Mouse (Mus musculus): Measurements from ENCODE around the gene Cd3d. TPM values are rescaled to one million over a fixed set of nuclear protein-coding genes. Genes with fewer than 3 reads are reported as not detected.

Cd3d gene
- total and polyA plus RNA-seq, 2 experiments from 2014 or later: not detected

DNA sequence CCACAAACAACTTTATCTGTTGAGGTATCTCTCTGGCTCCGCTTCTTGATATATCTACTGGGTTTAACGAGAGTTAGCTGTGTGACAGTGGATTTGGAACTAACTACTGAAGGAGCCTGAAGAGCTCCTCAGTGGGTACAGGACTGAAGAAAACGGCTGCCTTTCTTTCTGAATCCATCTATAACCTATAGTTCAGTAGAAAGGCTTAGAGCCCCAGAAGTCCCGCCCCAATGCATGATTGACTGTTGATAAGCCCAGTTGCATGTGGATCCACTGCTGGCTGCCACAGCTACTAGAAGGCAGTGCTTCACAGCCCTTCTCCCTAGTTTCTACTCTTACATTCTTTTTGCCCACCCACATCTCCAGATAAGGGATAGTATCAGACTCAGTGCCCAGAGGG is 28.9 kb downstream of the Cd3d start:
- Histone ChIP-seq H3K36me3 (replicated peaks; ENCODE audit: control insufficient read depth, insufficient read depth, low read length) (no peaks in the 10 kb centered on the region), H3K4me3 (ENCODE audit: low read depth, low read length) (no peak overlapping the region), H3K9me3 (replicated peaks; ENCODE audit: control insufficient read depth, low read length) (no peaks in the 10 kb centered on the region), H3K9ac (replicated peaks; ENCODE audit: low read depth, low read length) (no peak overlapping the region), H3K27ac (ENCODE audit: low read depth) (no peak overlapping the region), H3K4me2 (ENCODE audit: low read depth, low read length) (no peak overlapping the region), H3K27me3 (ENCODE audit: control insufficient read depth, insufficient read depth, low read length) (no peaks in the 10 kb centered on the region), H3K4me1 (ENCODE audit: control insufficient read depth, insufficient read depth) (no peaks in the 10 kb centered on the region)
- DNase-seq (ENCODE audit: low spot score): no peak
- WGBS: 56% methylated on average over 4 of the region's 4 CpGs
- no peak for ATAC-seq (ENCODE audit: insufficient read depth, low read depth)
- TF ChIP-seq CTCF (IDR thresholded peaks at IDR 0.05; ENCODE audit: low read depth): no peak
- no peak for TF ChIP-seq EP300 (IDR thresholded peaks at IDR 0.05; ENCODE audit: low read depth)

DNA sequence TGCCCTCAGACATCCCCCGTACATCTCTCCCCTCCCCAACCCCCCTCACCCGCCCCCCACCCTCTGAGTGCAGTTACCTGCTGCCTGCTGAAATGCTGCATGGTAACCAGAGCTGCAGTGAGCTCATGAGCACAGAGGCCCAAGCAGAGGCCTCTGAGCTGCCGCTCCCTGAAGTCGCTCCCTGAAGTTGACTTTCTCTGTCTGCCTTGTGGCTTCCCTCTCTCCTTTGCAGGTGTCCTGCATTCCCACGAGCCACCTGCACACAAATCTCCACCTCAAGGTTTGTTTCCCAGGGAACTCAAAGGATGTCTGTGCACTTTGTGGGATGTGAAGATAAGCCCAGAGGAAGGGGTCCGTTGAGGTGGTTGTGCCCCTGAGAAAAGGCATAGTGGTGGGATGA is 29.7 kb downstream of the Cd3d start:
- H3K4me2 ChIP-seq (ENCODE audit: low read depth, low read length): no peak overlapping the region

DNA sequence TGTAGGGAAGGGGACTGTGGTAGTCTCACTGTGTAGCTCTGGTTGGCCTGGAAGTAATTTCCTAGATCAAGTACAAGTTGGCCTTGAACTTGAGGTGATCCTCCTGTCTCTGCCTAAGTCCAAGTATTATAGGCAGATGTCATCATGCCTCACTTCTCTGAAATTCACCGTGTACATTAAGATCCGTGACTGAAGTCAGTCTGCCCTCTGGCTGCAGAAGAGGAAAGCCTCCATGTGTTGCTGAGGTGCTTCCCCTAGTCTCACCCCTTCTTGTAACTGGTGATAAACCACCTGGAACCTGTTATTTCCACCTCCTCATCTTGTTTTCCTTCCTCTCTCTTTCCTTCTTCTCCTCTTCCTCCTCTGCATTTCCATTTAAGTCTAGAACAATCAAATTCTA is 33.3 kb downstream of the Cd3d start:
- ATAC-seq (ENCODE audit: insufficient read depth, low read depth): no peak

More for the DNA sequence above, 29.7 kb downstream of the Cd3d start:
- DNase-seq (ENCODE audit: low spot score): no peak
- H3K9me3 ChIP-seq (replicated peaks; ENCODE audit: control insufficient read depth, low read length): no peaks in the 10 kb centered on the region
- H3K36me3 ChIP-seq (replicated peaks; ENCODE audit: control insufficient read depth, insufficient read depth, low read length): no peaks in the 10 kb centered on the region
- no peaks in the 10 kb centered on the region for H3K4me1 ChIP-seq (ENCODE audit: control insufficient read depth, insufficient read depth)
- no peak for ATAC-seq (ENCODE audit: insufficient read depth, low read depth)
- no peak overlapping the region for H3K9ac ChIP-seq (replicated peaks; ENCODE audit: low read depth, low read length)
- H3K27me3 ChIP-seq (ENCODE audit: control insufficient read depth, insufficient read depth, low read length): no peaks in the 10 kb centered on the region
- TF ChIP-seq EP300 (IDR thresholded peaks at IDR 0.05; ENCODE audit: low read depth) (no peak), CTCF (IDR thresholded peaks at IDR 0.05; ENCODE audit: low read depth) (no peak)
- no peak overlapping the region for H3K4me3 ChIP-seq (ENCODE audit: low read depth, low read length)
- H3K27ac ChIP-seq (ENCODE audit: low read depth): no peak overlapping the region
- whole genome bisulfite sequencing: 27% methylated on average over 6 of the region's 6 CpGs

DNA sequence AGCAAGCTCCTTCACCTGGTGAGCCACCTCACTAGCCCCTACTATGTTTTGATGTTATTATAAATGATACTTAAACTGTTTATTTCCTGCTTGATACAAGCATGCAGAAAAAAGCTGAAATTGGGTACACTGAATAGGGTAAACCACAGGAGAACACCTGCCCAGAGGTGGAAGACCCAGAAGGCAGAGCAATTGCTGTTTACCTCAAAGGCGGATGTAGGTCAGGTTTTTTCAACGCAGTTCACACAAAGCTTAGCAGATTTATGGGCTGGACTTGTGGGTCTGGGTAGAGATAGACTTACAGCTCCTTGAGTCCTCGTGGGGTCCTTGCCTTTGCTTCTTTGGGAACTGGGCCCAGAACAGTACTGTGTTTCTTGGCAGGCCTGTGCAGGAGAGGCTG is 34.3 kb downstream of the Cd3d start:
- no peak overlapping the region for H3K4me2 ChIP-seq (ENCODE audit: low read depth, low read length)
- H3K4me1 ChIP-seq (ENCODE audit: control insufficient read depth, insufficient read depth): no peaks in the 10 kb centered on the region
- WGBS: 63% methylated on average over 3 of the region's 3 CpGs
- H3K27ac ChIP-seq (ENCODE audit: low read depth): no peak overlapping the region
- ATAC-seq (ENCODE audit: insufficient read depth, low read depth): no peak
- DNase-seq (ENCODE audit: low spot score): no peak
- H3K27me3 ChIP-seq (ENCODE audit: control insufficient read depth, insufficient read depth, low read length): no peaks in the 10 kb centered on the region
- TF ChIP-seq CTCF (IDR thresholded peaks at IDR 0.05; ENCODE audit: low read depth) (no peak), EP300 (IDR thresholded peaks at IDR 0.05; ENCODE audit: low read depth) (no peak)
- H3K36me3 ChIP-seq (replicated peaks; ENCODE audit: control insufficient read depth, insufficient read depth, low read length): no peaks in the 10 kb centered on the region
- H3K9ac ChIP-seq (replicated peaks; ENCODE audit: low read depth, low read length): no peak overlapping the region
- no peaks in the 10 kb centered on the region for H3K9me3 ChIP-seq (replicated peaks; ENCODE audit: control insufficient read depth, low read length)
- no peak overlapping the region for H3K4me3 ChIP-seq (ENCODE audit: low read depth, low read length)

More for the DNA sequence above, 33.3 kb downstream of the Cd3d start:
- WGBS: 25% methylated on average over 2 of the region's 2 CpGs
- no peaks in the 10 kb centered on the region for H3K4me1 ChIP-seq (ENCODE audit: control insufficient read depth, insufficient read depth)
- no peaks in the 10 kb centered on the region for H3K36me3 ChIP-seq (replicated peaks; ENCODE audit: control insufficient read depth, insufficient read depth, low read length)
- DNase-seq (ENCODE audit: low spot score): no peak
- no peaks in the 10 kb centered on the region for H3K9me3 ChIP-seq (replicated peaks; ENCODE audit: control insufficient read depth, low read length)
- H3K4me3 ChIP-seq (ENCODE audit: low read depth, low read length): no peak overlapping the region
- H3K9ac ChIP-seq (replicated peaks; ENCODE audit: low read depth, low read length): no peak overlapping the region
- H3K27me3 ChIP-seq (ENCODE audit: control insufficient read depth, insufficient read depth, low read length): no peaks in the 10 kb centered on the region
- no peak overlapping the region for H3K27ac ChIP-seq (ENCODE audit: low read depth)
- H3K4me2 ChIP-seq (ENCODE audit: low read depth, low read length): no peak overlapping the region
- no peak for TF ChIP-seq EP300 (IDR thresholded peaks at IDR 0.05; ENCODE audit: low read depth)
- no peak for TF ChIP-seq CTCF (IDR thresholded peaks at IDR 0.05; ENCODE audit: low read depth)

DNA sequence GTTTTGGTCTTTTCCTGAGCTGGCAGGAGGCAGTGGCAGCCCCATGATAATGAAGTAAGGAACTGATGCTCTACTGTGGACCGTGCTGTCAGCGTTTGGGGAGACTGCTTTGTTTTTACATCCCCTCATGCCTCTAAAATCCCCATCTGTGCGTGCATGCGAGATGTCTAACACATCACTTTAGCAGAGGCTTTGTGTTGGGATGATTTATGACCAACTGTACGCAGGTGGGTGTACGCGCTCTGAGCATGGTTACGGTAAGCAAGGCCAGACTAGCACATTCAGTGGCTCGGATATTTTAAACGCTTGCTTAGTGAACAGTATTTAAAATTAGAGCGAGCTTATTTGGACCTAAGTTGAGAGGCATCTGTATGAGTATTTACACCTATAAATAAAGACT is 36.4 kb downstream of the Cd3d start:
- no peak overlapping the region for H3K9ac ChIP-seq (replicated peaks; ENCODE audit: low read depth, low read length)
- H3K4me3 ChIP-seq (ENCODE audit: low read depth, low read length): no peak overlapping the region
- DNase-seq (ENCODE audit: low spot score) (no peak), ATAC-seq (ENCODE audit: insufficient read depth, low read depth) (no peak)
- WGBS: 79% methylated on average over 11 of the region's 11 CpGs
- H3K27ac ChIP-seq (ENCODE audit: low read depth): no peak overlapping the region
- H3K4me2 ChIP-seq (ENCODE audit: low read depth, low read length): no peak overlapping the region
- no peaks in the 10 kb centered on the region for H3K4me1 ChIP-seq (ENCODE audit: control insufficient read depth, insufficient read depth)
- no peaks in the 10 kb centered on the region for H3K9me3 ChIP-seq (replicated peaks; ENCODE audit: control insufficient read depth, low read length)
- TF ChIP-seq EP300 (IDR thresholded peaks at IDR 0.05; ENCODE audit: low read depth) (no peak), CTCF (IDR thresholded peaks at IDR 0.05; ENCODE audit: low read depth) (no peak)
- H3K36me3 ChIP-seq (replicated peaks; ENCODE audit: control insufficient read depth, insufficient read depth, low read length): no peaks in the 10 kb centered on the region
- H3K27me3 ChIP-seq (ENCODE audit: control insufficient read depth, insufficient read depth, low read length): no peaks in the 10 kb centered on the region

DNA sequence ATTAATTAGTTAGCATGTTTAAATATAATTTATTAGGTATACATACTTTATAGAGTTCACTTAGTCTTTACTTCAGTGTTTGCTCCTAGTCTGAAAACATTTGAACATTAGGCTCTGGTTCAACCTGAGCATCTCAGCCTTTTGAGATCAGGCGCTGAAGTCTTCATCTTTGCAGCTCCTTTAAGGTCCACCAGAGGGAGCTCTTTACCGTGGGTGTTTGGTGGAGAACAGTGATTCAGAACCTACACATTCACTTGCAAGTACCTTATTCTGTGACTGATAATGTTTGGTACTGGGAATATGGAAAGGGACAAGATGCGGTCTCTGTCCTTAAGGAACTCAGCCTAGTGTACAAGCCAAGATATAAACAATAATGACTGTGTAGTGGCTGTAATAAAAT is 41.2 kb downstream of the Cd3d start:
- WGBS: 10% methylated on average over 3 of the region's 3 CpGs
- no peaks in the 10 kb centered on the region for H3K4me1 ChIP-seq (ENCODE audit: control insufficient read depth, insufficient read depth)
- no peaks in the 10 kb centered on the region for H3K9me3 ChIP-seq (replicated peaks; ENCODE audit: control insufficient read depth, low read length)
- H3K27ac ChIP-seq (ENCODE audit: low read depth): no peak overlapping the region
- TF ChIP-seq CTCF (IDR thresholded peaks at IDR 0.05; ENCODE audit: low read depth): peak; percentile 90
- no peak for TF ChIP-seq EP300 (IDR thresholded peaks at IDR 0.05; ENCODE audit: low read depth)
- DNase-seq (ENCODE audit: low spot score) (peak; percentile 52), ATAC-seq (ENCODE audit: insufficient read depth, low read depth) (no peak)
- no peaks in the 10 kb centered on the region for H3K36me3 ChIP-seq (replicated peaks; ENCODE audit: control insufficient read depth, insufficient read depth, low read length)
- peaks cover 14% of the 10 kb centered on the region for H3K27me3 ChIP-seq (ENCODE audit: control insufficient read depth, insufficient read depth, low read length)
- no peak overlapping the region for H3K9ac ChIP-seq (replicated peaks; ENCODE audit: low read depth, low read length)
- H3K4me3 ChIP-seq (ENCODE audit: low read depth, low read length): no peak overlapping the region
- H3K4me2 ChIP-seq (ENCODE audit: low read depth, low read length): no peak overlapping the region
